Mouse (Mus musculus): Measurements from ENCODE around the gene Kdm5c. TPM values are rescaled to one million over a fixed set of nuclear protein-coding genes. Genes with fewer than 3 reads are reported as not detected.
"Not testable (repeated sequence)": the region's sequence is repeated elsewhere in the genome, so short reads cannot be mapped to it uniquely, and the experiment has no call there.

Kdm5c gene
- polyA plus RNA-seq, 1 experiment from 2014 or later: 52.5 TPM

DNA sequence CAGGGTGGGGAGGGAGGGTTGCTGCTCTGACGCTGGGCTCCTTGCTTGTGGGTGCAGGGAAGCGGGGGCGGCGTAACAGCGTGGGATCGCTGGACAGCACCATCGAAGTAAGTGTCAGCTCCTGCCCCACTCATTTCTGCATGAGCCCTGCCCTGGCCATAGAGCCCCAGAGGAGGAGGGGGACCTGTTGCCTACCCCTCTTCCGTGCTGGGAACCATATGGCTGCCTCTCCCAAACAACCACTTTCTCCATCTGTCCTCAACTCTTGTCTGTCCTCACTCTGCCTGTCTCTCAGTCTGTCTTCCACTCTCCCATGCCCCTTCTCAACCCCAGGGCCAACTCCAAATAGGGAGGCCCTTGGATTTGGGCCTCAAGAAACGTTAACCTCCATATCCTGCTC is 10.6 kb upstream of the Kdm5c start:
- H3K4me1 ChIP-seq: no peaks in the 10 kb centered on the region
- H3K27me3 ChIP-seq: peaks cover 59% of the 10 kb centered on the region
- H3K9me3 ChIP-seq: no peaks in the 10 kb centered on the region
- ATAC-seq (ENCODE audit: insufficient number of reproducible peaks, insufficient read depth, low FRiP score, low TSS enrichment): no peak
- no peak overlapping the region for H3K27ac ChIP-seq
- H3K36me3 ChIP-seq: no peaks in the 10 kb centered on the region
- 51% methylated on average over 9 of the region's 9 CpGs for WGBS
- H3K4me3 ChIP-seq: no peak overlapping the region
- H3K9ac ChIP-seq: no peak overlapping the region
- H3K4me2 ChIP-seq (replicated peaks): no peak overlapping the region

DNA sequence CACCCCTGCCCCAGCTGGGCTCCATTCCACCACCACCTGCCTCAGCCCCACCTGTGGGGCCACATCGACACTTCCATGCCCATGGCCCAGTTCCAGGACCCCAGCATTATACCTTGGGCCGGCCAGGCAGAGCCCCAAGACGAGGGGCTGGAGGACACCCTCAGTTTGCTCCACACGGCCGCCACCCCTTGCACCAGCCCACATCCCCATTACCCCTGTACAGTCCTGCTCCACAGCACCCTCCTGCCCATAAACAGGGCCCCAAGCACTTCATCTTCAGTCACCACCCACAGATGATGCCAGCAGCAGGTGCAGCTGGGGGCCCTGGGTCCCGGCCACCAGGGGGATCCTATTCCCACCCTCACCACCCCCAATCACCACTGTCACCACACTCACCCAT is 9.5 kb upstream of the Kdm5c start:
- Histone ChIP-seq H3K27me3 (peaks cover 54% of the 10 kb centered on the region), H3K36me3 (no peaks in the 10 kb centered on the region), H3K27ac (no peak overlapping the region), H3K9ac (no peak overlapping the region), H3K4me1 (no peaks in the 10 kb centered on the region), H3K4me2 (replicated peaks) (no peak overlapping the region), H3K4me3 (no peak overlapping the region), H3K9me3 (no peaks in the 10 kb centered on the region)
- WGBS: 93% methylated on average over 6 of the region's 6 CpGs
- no peak for ATAC-seq (ENCODE audit: insufficient number of reproducible peaks, insufficient read depth, low FRiP score, low TSS enrichment)

- no peak for ATAC-seq (ENCODE audit: insufficient number of reproducible peaks, insufficient read depth, low FRiP score, low TSS enrichment)
- peaks cover 48% of the 10 kb centered on the region for H3K27me3 ChIP-seq
Observed at GRCm38 (mm10) chrX:152224280-152224679, 8.5 kb upstream of the Kdm5c start.

GRCm38 (mm10) chrX:152234125-152234524 is 1.3 kb downstream of the Kdm5c start:
- ATAC-seq (ENCODE audit: insufficient number of reproducible peaks, insufficient read depth, low FRiP score, low TSS enrichment): no peak
- H3K9me3 ChIP-seq: no peaks in the 10 kb centered on the region
- WGBS: 28% methylated on average over 3 of the region's 3 CpGs
- no peaks in the 10 kb centered on the region for H3K27me3 ChIP-seq
- H3K9ac ChIP-seq: peak overlapping the region; percentile 89
- no peak overlapping the region for H3K27ac ChIP-seq
- peaks cover 11% of the 10 kb centered on the region for H3K4me1 ChIP-seq
- peak overlapping the region; percentile 84 for H3K4me3 ChIP-seq
- peaks cover 11% of the 10 kb centered on the region for H3K36me3 ChIP-seq
- H3K4me2 ChIP-seq (replicated peaks): peak overlapping the region; percentile 77

More at GRCm38 (mm10) chrX:152224280-152224679, 8.5 kb upstream of the Kdm5c start:
- Histone ChIP-seq H3K4me2 (replicated peaks) (no peak overlapping the region), H3K36me3 (no peaks in the 10 kb centered on the region), H3K27ac (no peak overlapping the region), H3K4me1 (no peaks in the 10 kb centered on the region), H3K9me3 (no peaks in the 10 kb centered on the region), H3K4me3 (no peak overlapping the region), H3K9ac (no peak overlapping the region)
- WGBS: 68% methylated on average over 5 of the region's 5 CpGs

- no peak overlapping the region for H3K9ac ChIP-seq
- ATAC-seq (ENCODE audit: insufficient number of reproducible peaks, insufficient read depth, low FRiP score, low TSS enrichment): no peak
- H3K4me1 ChIP-seq: peaks cover 11% of the 10 kb centered on the region
- H3K27ac ChIP-seq: no peak overlapping the region
- no peaks in the 10 kb centered on the region for H3K27me3 ChIP-seq
- WGBS: 74% methylated on average over 2 of the region's 2 CpGs
- no peaks in the 10 kb centered on the region for H3K9me3 ChIP-seq
- peaks cover 25% of the 10 kb centered on the region for H3K36me3 ChIP-seq
- 0 out of 2 replicates have a peak overlapping the region, but pooled peaks have one; percentile 77 for H3K4me2 ChIP-seq (replicated peaks)
- no peak overlapping the region for H3K4me3 ChIP-seq
Observed at GRCm38 (mm10) chrX:152235758-152236157, 2.9 kb downstream of the Kdm5c start.

DNA sequence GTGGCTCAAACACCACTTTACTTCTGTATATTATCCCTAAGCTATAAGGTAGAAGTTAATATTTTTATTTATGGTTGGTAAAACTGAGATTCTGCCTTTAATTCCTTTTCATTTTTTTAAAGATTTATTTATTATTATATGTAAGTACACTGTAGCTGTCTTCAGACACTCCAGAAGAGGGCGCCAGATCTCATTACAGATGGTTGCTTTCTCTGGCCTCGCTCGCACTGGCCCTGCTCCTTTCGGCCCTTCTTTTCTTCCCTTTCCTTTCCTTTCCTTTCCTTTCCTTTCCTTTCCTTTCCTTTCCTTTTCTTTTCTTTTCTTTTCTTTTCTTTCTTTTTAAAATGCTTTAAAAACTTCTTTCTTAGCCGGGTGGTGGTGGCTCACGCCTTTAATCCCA is 10.3 kb downstream of the Kdm5c start:
- H3K27me3 ChIP-seq; H3K9me3 ChIP-seq; H3K4me3 ChIP-seq; H3K4me1 ChIP-seq; H3K9ac ChIP-seq; ATAC-seq (ENCODE audit: insufficient number of reproducible peaks, insufficient read depth, low FRiP score, low TSS enrichment); H3K27ac ChIP-seq; H3K4me2 ChIP-seq (replicated peaks): not testable (repeated sequence)
- H3K36me3 ChIP-seq: peaks cover 68% of the 10 kb centered on the region
- WGBS: 82% methylated on average over 6 of the region's 6 CpGs

DNA sequence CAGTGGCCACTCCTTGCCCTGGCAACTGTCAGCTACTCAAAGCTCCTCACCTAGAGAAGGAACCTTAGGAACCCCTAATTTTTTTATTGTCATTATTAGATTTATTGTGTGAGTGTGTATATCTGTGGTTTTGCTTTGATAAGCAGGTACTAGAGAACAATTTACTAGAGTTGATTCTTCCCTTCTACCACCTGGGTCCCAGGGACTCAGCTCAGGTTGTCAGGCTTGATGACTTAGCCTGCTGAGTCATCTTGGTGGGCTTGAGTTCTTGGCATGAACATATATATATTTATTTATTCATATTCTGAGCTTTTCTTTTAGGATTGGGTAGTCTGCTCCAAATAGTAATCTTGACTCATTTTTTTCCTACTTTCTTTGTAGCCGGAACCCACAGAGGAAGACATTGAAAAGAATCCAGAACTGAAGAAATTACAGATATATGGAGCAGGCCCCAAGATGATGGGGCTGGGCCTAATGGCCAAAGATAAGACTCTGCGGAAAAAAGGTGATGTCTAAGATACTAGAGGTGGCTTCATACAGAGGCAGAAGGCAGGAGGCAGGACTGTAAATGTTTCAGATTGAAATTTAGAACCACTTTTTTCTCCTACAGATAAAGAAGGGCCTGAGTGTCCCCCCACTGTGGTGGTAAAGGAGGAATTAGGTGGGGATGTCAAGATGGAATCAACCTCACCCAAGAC is 11.8 kb downstream of the Kdm5c start:
- Histone ChIP-seq H3K4me2 (replicated peaks) (no peak overlapping the region), H3K9ac (no peak overlapping the region), H3K27me3 (no peaks in the 10 kb centered on the region), H3K4me1 (no peaks in the 10 kb centered on the region), H3K27ac (no peak overlapping the region), H3K36me3 (peaks cover 72% of the 10 kb centered on the region), H3K9me3 (no peaks in the 10 kb centered on the region), H3K4me3 (no peak overlapping the region)
- no peak for ATAC-seq (ENCODE audit: insufficient number of reproducible peaks, insufficient read depth, low FRiP score, low TSS enrichment)
- 96% methylated on average over 2 of the region's 2 CpGs for WGBS

DNA sequence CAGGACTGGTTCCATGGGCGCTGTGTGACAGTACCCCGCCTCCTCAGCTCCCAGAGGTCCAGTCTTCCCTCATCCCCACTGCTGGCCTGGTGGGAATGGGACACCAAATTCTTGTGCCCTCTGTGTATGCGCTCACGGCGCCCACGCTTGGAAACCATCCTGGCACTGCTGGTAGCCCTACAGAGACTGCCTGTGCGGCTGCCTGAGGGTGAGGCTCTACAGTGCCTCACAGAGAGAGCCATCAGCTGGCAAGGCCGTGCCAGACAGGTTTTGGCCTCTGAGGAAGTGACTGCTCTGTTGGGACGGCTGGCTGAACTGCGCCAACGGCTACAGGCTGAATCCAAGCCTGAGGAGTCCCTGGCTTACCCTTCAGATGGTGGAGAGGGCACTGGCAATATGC is 38.4 kb downstream of the Kdm5c start:
- no peak overlapping the region for H3K9ac ChIP-seq
- H3K4me1 ChIP-seq: no peaks in the 10 kb centered on the region
- H3K4me2 ChIP-seq (replicated peaks): no peak overlapping the region
- H3K27ac ChIP-seq: no peak overlapping the region
- peak; percentile 41; the same call in 1 of the 2 replicates for ATAC-seq (ENCODE audit: insufficient number of reproducible peaks, insufficient read depth, low FRiP score, low TSS enrichment)
- H3K9me3 ChIP-seq: no peaks in the 10 kb centered on the region
- no peak overlapping the region for H3K4me3 ChIP-seq
- WGBS: 97% methylated on average over 11 of the region's 11 CpGs
- no peaks in the 10 kb centered on the region for H3K27me3 ChIP-seq
- H3K36me3 ChIP-seq: peaks cover 87% of the 10 kb centered on the region

- H3K4me1 ChIP-seq: no peaks in the 10 kb centered on the region
- no peaks in the 10 kb centered on the region for H3K9me3 ChIP-seq
- H3K4me3 ChIP-seq: no peak overlapping the region
- H3K9ac ChIP-seq: no peak overlapping the region
- no peak overlapping the region for H3K27ac ChIP-seq
- ATAC-seq (ENCODE audit: insufficient number of reproducible peaks, insufficient read depth, low FRiP score, low TSS enrichment): no peak
- 94% methylated on average over 6 of the region's 6 CpGs for WGBS
- peaks cover 17% of the 10 kb centered on the region for H3K36me3 ChIP-seq
- H3K4me2 ChIP-seq (replicated peaks): no peak overlapping the region
- no peaks in the 10 kb centered on the region for H3K27me3 ChIP-seq
Observed at GRCm38 (mm10) chrX:152279384-152279783, 46.6 kb downstream of the Kdm5c start.

DNA sequence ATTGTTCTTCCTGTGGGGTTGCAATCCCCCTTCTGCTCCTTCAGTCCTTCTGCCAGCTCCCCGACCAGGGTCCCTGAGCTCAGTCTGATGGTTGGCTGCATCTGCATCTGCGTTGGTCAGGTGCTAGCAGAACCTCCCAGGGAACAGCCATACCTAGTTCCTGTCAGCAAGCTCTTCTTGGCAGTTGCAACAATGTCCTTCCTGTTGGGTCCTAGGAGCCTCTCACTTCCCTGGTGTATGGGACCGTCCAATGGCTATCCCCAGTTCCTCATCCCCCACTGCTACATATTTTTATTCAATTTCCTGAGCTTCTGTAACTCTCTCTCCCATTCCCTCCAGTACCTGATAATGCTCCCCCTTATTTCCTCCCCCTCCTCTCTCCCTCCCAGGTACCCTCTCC is 51.9 kb downstream of the Kdm5c start:
- H3K27me3 ChIP-seq: no peaks in the 10 kb centered on the region
- WGBS: 73% methylated on average over 3 of the region's 3 CpGs
- H3K36me3 ChIP-seq: no peaks in the 10 kb centered on the region
- no peak overlapping the region for H3K4me2 ChIP-seq (replicated peaks)
- H3K27ac ChIP-seq: no peak overlapping the region
- H3K4me3 ChIP-seq: no peak overlapping the region
- no peak for ATAC-seq (ENCODE audit: insufficient number of reproducible peaks, insufficient read depth, low FRiP score, low TSS enrichment)
- no peaks in the 10 kb centered on the region for H3K9me3 ChIP-seq
- no peaks in the 10 kb centered on the region for H3K4me1 ChIP-seq
- H3K9ac ChIP-seq: no peak overlapping the region

- H3K4me1 ChIP-seq; H3K4me3 ChIP-seq; H3K9me3 ChIP-seq; H3K9ac ChIP-seq; H3K36me3 ChIP-seq; ATAC-seq (ENCODE audit: insufficient number of reproducible peaks, insufficient read depth, low FRiP score, low TSS enrichment); H3K27ac ChIP-seq; H3K27me3 ChIP-seq; H3K4me2 ChIP-seq (replicated peaks): not testable (repeated sequence)
- WGBS: 57% methylated on average over 1 of the region's 1 CpGs
Observed at GRCm38 (mm10) chrX:152287026-152287425, 54.2 kb downstream of the Kdm5c start.

DNA sequence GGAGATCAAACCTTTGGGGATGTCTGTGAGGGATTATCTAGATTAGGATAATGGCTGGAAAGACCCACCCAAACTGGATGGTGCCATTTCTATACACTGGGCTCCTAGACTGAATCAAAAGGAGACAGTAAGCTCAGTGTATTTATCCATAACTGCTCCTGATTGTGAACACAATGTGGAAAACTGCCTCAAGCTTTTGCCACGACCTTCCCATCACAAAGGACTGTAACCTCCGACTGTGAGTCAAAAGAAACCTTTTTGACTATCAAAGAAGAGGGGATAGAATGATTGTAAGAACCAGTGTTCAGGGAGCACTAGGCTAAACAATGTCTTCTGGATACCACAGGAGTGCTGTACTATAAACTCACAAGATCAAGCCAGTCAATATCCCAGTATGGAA is 73.4 kb downstream of the Kdm5c start:
- no peak for ATAC-seq (ENCODE audit: insufficient number of reproducible peaks, insufficient read depth, low FRiP score, low TSS enrichment)
- Histone ChIP-seq H3K4me1 (no peaks in the 10 kb centered on the region), H3K9ac (no peak overlapping the region), H3K27me3 (no peaks in the 10 kb centered on the region), H3K27ac (no peak overlapping the region), H3K4me2 (replicated peaks) (no peak overlapping the region), H3K4me3 (no peak overlapping the region), H3K9me3 (no peaks in the 10 kb centered on the region), H3K36me3 (no peaks in the 10 kb centered on the region)
- 71% methylated on average over 2 of the region's 2 CpGs for WGBS

All from embryonic facial prominence, embryonic 12.5 days (tissue).